Mouse (Mus musculus) kidney, embryonic 14.5 days (tissue): Measurements from ENCODE around the gene Tcf20. TPM values are rescaled to one million over a fixed set of nuclear protein-coding genes. Genes with fewer than 3 reads are reported as not detected.

ENCODE experiments used
- ATAC-seq: fragments of 200-750 bp; cut with Nextera tagmentation; 2 replicates; pipeline ENCODE4 v1.8.0; 2017; ENCODE audit warnings: moderate number of reproducible peaks, mild to moderate bottlenecking, moderate TSS enrichment, moderate library complexity; ENCODE audit not compliant: low FRiP score, low TSS enrichment
- H3K27ac ChIP-seq: fragments of 300-500 bp; sonication (generic); 2 replicates; pipeline ENCODE4 v1.5.1; 2014; ENCODE audit warnings: low read depth, mild to moderate bottlenecking, low read length, moderate library complexity, mixed read lengths
- H3K27me3 ChIP-seq: fragments of 300-500 bp; sonication (generic); 2 replicates; pipeline ENCODE4 v1.6.1; 2014; ENCODE audit warnings: mild to moderate bottlenecking, low read length; ENCODE audit not compliant: control insufficient read depth, insufficient read depth
- H3K36me3 ChIP-seq: fragments of 300-500 bp; sonication (generic); 2 replicates; pipeline ENCODE4 v1.6.1; 2014; ENCODE audit warnings: low read length, mixed read lengths; ENCODE audit not compliant: control insufficient read depth, insufficient read depth
- H3K4me1 ChIP-seq: fragments of 300-500 bp; sonication (generic); 2 replicates; pipeline ENCODE4 v1.6.1; 2014; ENCODE audit warnings: low read length, mixed read lengths; ENCODE audit not compliant: control insufficient read depth, insufficient read depth
- H3K4me2 ChIP-seq: fragments of 300-500 bp; sonication (generic); replicated peaks from 2 replicates; pipeline ENCODE4 v1.6.1; 2014; ENCODE audit warnings: low read depth, mild to moderate bottlenecking, low read length
- H3K4me3 ChIP-seq: fragments of 300-500 bp; sonication (generic); 2 replicates; pipeline ENCODE4 v1.5.1; 2014; ENCODE audit warnings: mild to moderate bottlenecking, low read length
- H3K9ac ChIP-seq: fragments of 300-500 bp; sonication (generic); 2 replicates; pipeline ENCODE4 v1.6.1; 2014; ENCODE audit warnings: low read depth, mild to moderate bottlenecking, low read length, moderate library complexity
- H3K9me3 ChIP-seq: fragments of 300-500 bp; sonication (generic); 2 replicates; pipeline ENCODE4 v1.6.1; 2016; ENCODE audit warnings: low read length; ENCODE audit not compliant: control insufficient read depth
- WGBS: fragments of 180-500 bp; shearing (Covaris S2); extraction: QIAGEN DNeasy Blood & Tissue Kit; methylation state at CpG from one replicate; pipeline ENCODE4 v1.1.7; 2014; 5-methylcytosine and 5-hydroxymethylcytosine counted together
- polyA plus RNA-seq: library from polyadenylated mRNA; unstranded; fragments of >200 nt; fragmentation: Nextera tagmentation; extraction: Ambion mirVana; gene quantifications from 2 replicates; pipeline ENCODE4 v1.2.1, GENCODE M21; 2014

Tcf20 gene
- polyA plus RNA-seq, 1 experiment from 2014 or later: 11.6 TPM

DNA sequence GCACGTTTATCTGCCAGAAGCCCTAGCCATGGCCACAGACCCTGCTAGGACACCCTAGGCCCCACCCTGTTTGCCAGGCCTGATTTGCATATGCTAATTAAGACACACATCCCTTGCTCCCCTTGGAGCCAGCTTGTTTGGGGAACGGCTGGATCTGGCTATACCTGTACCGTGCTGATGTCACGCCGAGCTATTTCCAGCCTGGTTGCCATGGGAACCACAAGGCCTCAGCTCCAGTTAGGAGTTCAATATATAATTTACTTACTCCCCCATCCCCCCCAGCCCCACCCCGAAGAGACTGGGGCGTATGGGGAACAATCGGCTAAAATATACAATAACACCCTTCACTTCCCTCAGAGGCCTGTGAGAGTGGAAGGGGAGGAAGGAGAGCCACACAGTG lies 45.9 kb downstream of the Tcf20 start:
- WGBS: 67% methylated on average over 8 of the region's 8 CpGs
- Histone ChIP-seq H3K9ac (no peak overlapping the region), H3K4me1 (peaks cover 39% of the 10 kb centered on the region), H3K27ac (no peak overlapping the region), H3K9me3 (no peaks in the 10 kb centered on the region), H3K36me3 (no peaks in the 10 kb centered on the region), H3K4me2 (no peak overlapping the region), H3K4me3 (no peak overlapping the region), H3K27me3 (no peaks in the 10 kb centered on the region)
- no peak for ATAC-seq

GRCm38 (mm10) chr15:82940494-82941214 lies 47.0 kb downstream of the Tcf20 start:
- no peaks in the 10 kb centered on the region for H3K27me3 ChIP-seq
- no peak overlapping the region for H3K4me3 ChIP-seq
- H3K27ac ChIP-seq: no peak overlapping the region
- no peaks in the 10 kb centered on the region for H3K36me3 ChIP-seq
- H3K4me1 ChIP-seq: peaks cover 50% of the 10 kb centered on the region
- H3K9ac ChIP-seq: no peak overlapping the region
- no peak for ATAC-seq
- WGBS: 57% methylated on average over 12 of the region's 12 CpGs
- H3K9me3 ChIP-seq: no peaks in the 10 kb centered on the region
- no peak overlapping the region for H3K4me2 ChIP-seq

DNA sequence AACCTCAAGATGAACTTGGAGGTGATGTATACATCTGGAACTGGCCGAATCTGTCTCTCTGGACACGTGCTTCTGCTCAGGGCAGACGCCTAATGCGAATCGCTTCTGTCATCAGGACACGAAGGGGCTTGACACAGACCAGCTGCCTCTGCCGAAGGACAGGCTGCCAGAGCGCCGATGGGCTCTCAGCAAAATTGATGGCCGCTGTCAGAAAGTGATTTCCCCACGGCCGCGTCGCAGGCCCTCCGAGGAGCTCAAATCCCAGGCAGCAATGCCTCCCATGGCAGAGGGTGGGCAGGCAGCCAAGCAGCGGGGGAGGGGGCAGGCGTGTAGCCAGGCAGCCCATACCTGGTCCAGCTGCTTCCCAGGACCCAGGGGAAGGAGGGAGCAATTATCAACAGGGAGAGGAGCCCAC lies 49.5 kb downstream of the Tcf20 start:
- no peak overlapping the region for H3K4me3 ChIP-seq
- WGBS: 6% methylated on average over 17 of the region's 17 CpGs
- no peaks in the 10 kb centered on the region for H3K27me3 ChIP-seq
- H3K9me3 ChIP-seq: no peaks in the 10 kb centered on the region
- peak overlapping the region; percentile 72 for H3K27ac ChIP-seq
- H3K9ac ChIP-seq: no peak overlapping the region
- H3K4me2 ChIP-seq: peak overlapping the region; percentile 19; the same call in 1 of the 2 replicates
- peak; percentile 43 for ATAC-seq
- H3K36me3 ChIP-seq: no peaks in the 10 kb centered on the region
- peaks cover 62% of the 10 kb centered on the region for H3K4me1 ChIP-seq

DNA sequence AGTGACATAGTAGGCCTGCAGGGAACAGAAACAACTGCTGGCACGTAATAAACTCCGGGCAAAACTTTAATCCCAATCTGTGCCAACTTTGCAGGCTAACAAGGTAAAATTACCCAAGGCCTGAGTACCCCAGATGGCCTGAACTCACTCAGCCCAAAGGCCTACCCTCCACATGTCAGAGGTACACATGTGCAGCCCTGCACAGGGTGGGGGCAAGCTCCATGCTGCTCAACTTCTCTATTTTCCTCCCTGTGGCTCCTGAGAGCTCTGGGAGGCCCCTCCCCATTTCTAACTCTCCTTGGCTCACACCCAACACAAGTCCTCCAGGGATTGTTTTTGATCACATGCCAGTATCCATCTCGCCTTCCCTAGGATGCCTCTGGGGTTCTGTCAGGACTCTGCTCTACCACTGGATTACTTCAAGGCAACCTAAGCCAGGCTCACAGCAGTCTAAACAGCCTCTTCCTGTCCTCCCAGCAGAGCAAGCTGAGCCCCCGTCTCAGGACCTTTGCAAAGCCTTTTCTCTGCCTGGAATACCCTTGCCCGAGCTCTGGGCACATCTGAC lies 50.2 kb downstream of the Tcf20 start:
- Histone ChIP-seq H3K9me3 (no peaks in the 10 kb centered on the region), H3K4me1 (peaks cover 68% of the 10 kb centered on the region), H3K9ac (peak overlapping the region; percentile 18; the same call in 1 of the 2 replicates), H3K4me3 (no peak overlapping the region), H3K27ac (peak overlapping the region; percentile 72), H3K36me3 (no peaks in the 10 kb centered on the region), H3K27me3 (no peaks in the 10 kb centered on the region), H3K4me2 (peak overlapping the region; percentile 19; the same call in 1 of the 2 replicates)
- ATAC-seq: peak; percentile 42; the same call in 1 of the 2 replicates
- 44% methylated on average over 5 of the region's 5 CpGs for WGBS

- Histone ChIP-seq H3K4me1 (peaks cover 75% of the 10 kb centered on the region), H3K27ac (no peak overlapping the region; the same call in 1 of the 2 replicates), H3K9ac (no peak overlapping the region), H3K9me3 (no peaks in the 10 kb centered on the region), H3K27me3 (peaks cover 5% of the 10 kb centered on the region; the same call in 1 of the 2 replicates), H3K36me3 (no peaks in the 10 kb centered on the region), H3K4me3 (no peak overlapping the region), H3K4me2 (no peak overlapping the region)
- no peak for ATAC-seq
- 76% methylated on average over 10 of the region's 10 CpGs for WGBS
Observed at GRCm38 (mm10) chr15:82934971-82935370, 52.7 kb downstream of the Tcf20 start.

- peak; percentile 66 for ATAC-seq
- Histone ChIP-seq H3K4me2 (no peak overlapping the region), H3K4me3 (no peak overlapping the region), H3K27ac (0 out of 2 replicates have a peak overlapping the region, but pooled peaks have one; percentile 47), H3K27me3 (peaks cover 5% of the 10 kb centered on the region; the same call in 1 of the 2 replicates), H3K9me3 (no peaks in the 10 kb centered on the region), H3K4me1 (peaks cover 82% of the 10 kb centered on the region), H3K36me3 (no peaks in the 10 kb centered on the region), H3K9ac (0 out of 2 replicates have a peak overlapping the region, but pooled peaks have one; percentile 31)
- WGBS: 38% methylated on average over 4 of the region's 4 CpGs
Observed at GRCm38 (mm10) chr15:82932936-82933650, 54.6 kb downstream of the Tcf20 start.

GRCm38 (mm10) chr15:82931436-82931835 lies 56.2 kb downstream of the Tcf20 start:
- no peak overlapping the region for H3K27ac ChIP-seq
- H3K4me2 ChIP-seq: no peak overlapping the region
- H3K27me3 ChIP-seq: peaks cover 5% of the 10 kb centered on the region; the same call in 1 of the 2 replicates
- 61% methylated on average over 5 of the region's 5 CpGs for WGBS
- H3K4me1 ChIP-seq: peaks cover 81% of the 10 kb centered on the region
- no peaks in the 10 kb centered on the region for H3K36me3 ChIP-seq
- H3K9me3 ChIP-seq: no peaks in the 10 kb centered on the region
- ATAC-seq: no peak
- H3K9ac ChIP-seq: no peak overlapping the region
- H3K4me3 ChIP-seq: no peak overlapping the region

DNA sequence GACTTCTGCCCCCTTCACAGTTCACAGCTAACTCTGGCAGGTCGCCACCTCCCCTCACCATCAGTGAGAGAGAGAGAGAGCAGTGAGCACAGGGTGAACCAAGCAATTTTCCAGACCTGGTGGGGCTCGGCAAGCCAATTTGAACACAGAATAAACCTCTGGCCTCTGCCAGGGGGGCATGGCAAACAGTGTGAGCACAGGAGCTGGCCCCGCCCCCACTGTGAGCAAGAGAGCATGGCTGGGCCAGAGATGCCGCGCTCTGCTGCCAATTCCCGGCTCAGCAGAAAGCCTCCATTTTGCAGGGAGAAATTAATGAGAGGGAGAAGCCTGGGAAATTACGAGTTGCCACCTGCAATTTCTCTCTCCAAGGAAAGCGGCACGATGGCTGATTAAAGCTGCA lies 58.1 kb downstream of the Tcf20 start:
- WGBS: 21% methylated on average over 9 of the region's 9 CpGs
- ATAC-seq: no peak
- H3K36me3 ChIP-seq: no peaks in the 10 kb centered on the region
- H3K4me3 ChIP-seq: no peak overlapping the region
- no peak overlapping the region for H3K9ac ChIP-seq
- H3K27me3 ChIP-seq: peaks cover 9% of the 10 kb centered on the region; the same call in 1 of the 2 replicates
- no peak overlapping the region for H3K27ac ChIP-seq
- H3K4me2 ChIP-seq: no peak overlapping the region
- peaks cover 80% of the 10 kb centered on the region for H3K4me1 ChIP-seq
- H3K9me3 ChIP-seq: no peaks in the 10 kb centered on the region
